Mouse (Mus musculus) cerebellum, adult (tissue): ENCODE measurements around the gene Gar1.

ENCODE experiments used
- ATAC-seq: cut with Nextera tagmentation; 2 replicates; pipeline ENCODE4 v1.9.2; 2017; ENCODE audit warnings: mild to moderate bottlenecking, moderate library complexity, mixed read lengths; ENCODE audit not compliant: insufficient number of reproducible peaks, low FRiP score, low TSS enrichment

The Gar1 gene

DNA sequence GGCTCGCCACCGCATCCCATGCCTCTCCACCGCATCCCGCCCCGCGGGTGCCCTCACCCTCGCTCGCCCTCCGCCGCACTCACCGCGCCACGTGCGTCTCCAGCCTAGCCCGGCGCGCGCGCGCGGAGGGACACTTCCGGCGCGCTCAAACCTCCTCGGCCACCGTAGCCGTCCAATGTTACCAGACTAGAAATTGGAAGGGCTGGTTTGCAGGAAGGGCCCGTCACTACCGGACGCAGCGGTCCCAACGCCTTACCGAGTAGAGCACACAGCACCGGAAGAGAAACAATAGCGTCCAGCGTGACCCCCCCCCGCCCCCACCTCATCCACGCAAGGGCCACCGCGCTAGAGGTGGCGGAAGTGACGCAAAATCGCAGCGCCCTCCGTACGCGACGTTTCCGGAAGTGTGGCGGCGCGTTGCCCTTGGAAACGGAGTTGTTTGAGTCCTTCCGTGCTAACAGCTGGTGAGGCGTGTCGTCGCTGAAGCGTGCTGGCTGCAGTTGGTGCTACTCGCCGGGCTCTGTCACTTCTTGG lies at the start of gene Gar1:
TSS of gene Gar1 (minus strand) at position 362 of the 534 bp plus-strand sequence.
- peak; percentile 91 for ATAC-seq

DNA sequence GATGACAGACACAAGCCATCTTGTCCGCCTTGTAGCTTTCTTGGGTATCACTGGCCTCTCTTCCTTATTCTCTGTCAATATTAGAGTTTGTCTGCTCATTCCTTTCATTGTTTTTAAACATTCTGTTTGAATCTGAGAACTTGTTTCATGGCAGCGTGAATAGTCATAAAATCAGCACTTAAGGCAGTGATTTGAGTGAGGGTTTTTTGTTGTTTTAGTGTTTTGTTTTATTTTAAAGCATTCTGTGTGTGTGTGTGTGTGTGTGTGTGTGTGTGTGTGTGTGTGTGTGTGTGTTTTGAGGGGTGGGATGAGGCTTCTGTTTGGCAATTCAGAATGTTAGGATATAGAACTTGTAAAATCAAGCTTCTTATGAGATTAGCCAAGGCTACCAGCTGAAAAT lies 48.7 kb upstream of the Gar1 start:
- no peak for ATAC-seq

DNA sequence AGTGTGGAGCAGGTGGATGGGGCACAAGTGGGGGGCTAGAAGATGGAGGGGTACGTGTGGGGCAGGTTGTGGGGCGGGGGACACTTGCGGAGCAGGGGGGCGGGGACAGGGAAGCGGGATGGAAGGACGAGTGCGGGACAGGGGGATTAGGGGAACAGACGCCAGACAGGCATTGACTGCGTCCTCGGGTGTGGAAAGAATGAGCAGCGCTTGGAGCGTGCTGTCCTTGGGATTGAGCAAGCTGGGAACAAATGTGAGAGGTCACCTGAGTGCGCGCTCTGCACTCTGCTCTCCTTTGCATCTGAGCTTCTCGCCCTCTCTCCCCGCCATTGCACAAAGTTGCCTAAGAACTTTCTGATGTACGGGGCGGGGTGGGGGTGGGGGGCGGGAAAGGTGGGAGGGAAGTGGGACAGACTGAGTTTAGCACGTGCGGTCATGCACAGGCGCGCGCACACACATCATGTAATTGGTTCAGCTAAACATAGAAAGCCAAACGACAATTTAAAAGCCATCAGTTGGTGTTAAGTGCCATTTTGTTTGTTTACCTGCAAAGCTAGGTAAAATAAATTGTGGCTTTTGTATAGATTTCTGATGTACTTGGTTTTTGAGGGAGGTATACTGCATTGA lies 48.0 kb upstream of the Gar1 start:
- ATAC-seq, result no peak

DNA sequence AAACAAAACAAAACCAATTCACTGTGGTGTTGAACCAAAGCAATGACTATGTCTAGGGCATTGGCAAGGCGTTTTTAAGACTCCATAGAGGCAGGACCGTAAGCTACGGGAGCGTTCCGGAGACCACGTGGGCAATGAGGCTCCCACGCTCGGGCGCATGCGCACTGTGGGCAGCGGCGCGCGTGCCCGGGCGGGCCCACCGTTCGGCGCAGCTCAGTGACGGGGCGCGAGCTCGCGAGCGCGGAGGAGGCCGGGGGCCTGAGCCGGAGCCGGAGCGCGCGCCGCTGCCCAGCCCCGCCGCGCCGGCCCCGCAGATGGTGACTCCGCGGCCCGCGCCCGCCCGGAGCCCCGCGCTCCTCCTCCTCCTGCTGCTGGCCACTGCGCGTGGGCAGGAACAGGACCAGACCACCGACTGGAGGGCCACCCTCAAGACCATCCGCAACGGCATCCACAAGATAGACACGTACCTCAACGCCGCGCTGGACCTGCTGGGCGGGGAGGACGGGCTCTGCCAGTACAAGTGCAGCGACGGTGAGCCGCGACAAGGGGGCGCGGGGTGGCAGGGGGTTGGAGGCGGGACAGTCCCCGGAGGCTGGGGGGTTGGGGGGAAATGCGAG lies 47.3 kb upstream of the Gar1 start, which contains the start of gene Pla2g12a:
TSS of gene Pla2g12a (plus strand) at position 202 of the 617 bp plus-strand sequence.
- ATAC-seq, result peak; percentile 86

DNA sequence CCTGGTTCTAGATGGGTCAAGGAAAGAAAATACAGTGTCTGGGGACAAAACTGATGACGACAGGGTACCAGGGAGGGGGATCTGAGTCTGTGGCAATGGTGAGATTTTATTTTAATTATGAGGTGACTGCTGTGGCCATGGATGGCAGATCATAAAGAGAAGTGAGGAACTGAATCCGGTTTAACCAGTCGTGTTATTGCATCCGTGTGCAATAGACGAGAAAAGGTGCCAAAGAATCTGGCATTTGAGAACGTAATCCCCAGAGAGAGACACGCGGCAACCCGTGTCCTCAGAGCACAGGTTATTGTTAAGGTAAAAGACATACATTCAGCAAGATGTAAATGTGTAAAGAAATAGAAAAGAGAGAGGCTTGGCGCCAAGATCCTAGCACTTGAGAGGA lies 46.1 kb upstream of the Gar1 start:
- ATAC-seq, result no peak

DNA sequence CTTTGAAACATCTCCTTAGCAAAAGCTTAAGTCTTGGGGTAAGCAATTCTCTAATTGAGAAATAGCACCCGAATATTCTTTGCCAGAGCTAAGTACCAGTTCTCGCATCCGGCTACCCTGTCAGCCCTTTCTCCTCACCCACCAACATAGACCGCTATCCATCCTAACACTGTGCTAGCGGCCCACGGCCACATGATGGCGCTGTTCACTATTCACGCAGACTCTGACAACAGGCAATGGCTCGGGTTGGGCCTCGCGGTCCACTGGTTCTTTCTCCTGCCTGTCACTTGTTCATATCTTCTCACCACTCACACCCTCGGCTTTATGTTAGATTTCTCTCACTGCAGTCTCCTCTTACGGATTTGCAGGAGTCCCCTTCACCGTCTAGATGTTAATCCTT lies 32.5 kb upstream of the Gar1 start:
- ATAC-seq, result no peak

DNA sequence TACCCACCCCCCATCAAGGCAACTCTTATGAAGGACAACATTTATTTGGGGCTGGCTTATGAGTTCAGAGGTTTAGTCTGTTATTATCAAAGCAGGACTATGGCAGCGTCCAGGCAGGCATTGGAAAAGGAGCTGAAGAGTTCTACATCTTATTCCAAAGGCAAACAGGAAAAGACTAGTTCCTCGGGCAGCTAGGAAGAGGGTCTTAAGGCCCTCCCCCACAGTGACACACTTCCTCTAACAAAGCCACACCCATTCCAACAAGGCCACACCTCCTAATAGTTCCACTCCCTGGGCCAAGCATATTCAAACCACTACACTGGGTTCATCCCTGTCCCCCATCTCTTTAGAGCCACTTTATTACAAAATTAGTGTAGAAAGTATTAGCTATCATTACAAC lies 31.4 kb upstream of the Gar1 start:
- ATAC-seq, result no peak

DNA sequence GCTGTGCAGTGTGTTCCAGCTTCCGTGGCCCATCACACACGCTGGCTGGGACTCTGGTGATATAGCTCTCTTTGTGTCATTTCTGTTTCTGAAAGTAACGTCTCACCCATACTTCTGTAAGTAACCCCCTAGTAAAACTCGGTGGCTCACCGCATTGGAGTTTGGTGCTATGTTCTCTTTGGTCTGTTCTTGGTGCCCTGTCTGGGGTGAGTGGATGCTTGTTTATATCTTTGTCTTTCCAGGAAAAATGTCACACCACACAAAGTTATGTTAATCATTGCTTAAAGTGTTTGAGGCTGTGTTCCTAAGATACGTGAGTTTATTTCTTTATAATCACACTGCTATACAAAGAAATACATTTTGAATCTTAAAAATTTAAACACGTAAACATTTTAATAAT lies 15.7 kb upstream of the Gar1 start:
- ATAC-seq, result no peak

DNA sequence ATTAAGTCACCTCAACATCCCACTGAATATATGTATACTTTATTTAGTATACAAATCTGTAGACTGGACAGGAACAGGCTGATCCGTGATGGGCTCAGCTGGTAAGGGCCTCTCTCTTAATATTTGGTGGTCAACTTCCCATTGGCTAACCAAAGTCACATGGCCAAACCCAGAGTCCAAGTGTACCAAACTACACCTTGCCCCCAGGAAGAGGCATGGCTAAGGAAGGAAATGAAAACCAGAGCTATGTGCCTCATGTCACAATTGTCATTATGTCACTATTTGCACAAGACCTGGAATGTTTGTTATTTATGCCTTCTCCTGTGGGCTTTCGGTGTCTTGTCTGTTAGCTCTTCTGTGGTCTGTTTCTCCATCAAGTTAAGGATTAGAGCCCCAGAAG lies 14.7 kb upstream of the Gar1 start:
- ATAC-seq, result no peak

DNA sequence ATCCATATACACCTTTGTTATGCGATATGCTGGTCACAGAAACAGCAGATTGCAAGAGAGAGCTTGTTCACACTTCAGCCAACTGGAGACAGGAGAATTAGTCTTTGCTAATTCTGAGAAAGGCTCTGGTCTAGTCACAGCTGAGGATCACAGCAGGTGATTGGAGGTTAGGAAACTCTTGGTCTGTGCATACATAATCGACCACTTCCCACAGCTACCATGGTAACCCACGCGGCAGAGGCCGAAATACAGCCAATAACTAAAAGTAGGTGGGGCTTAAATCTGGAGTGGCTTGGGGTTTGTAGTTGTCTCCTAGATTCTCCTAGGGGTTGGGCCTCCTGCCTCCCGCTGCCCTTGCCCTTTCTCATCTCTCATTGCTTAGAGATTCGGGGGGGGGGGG lies 6.8 kb upstream of the Gar1 start:
- ATAC-seq, result no peak

DNA sequence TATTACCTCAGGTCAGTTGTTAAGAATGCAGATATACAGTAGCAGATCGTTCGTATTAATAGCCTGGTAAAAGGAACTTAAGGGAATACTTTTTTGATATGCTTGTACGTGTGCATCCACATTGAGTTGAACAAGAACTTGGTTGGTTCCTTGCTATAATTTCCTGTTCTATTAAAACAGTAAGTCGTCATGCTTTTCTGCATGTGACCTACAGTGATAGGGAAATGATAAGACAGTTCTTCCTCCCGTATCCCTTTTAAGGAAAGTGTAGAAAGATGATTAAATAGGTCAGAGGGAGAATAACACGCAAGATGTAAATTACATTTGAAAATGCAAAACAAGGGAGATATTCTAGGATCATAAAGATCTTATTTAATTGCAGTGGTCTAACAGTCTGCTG lies 5.8 kb upstream of the Gar1 start:
- ATAC-seq, result no peak

DNA sequence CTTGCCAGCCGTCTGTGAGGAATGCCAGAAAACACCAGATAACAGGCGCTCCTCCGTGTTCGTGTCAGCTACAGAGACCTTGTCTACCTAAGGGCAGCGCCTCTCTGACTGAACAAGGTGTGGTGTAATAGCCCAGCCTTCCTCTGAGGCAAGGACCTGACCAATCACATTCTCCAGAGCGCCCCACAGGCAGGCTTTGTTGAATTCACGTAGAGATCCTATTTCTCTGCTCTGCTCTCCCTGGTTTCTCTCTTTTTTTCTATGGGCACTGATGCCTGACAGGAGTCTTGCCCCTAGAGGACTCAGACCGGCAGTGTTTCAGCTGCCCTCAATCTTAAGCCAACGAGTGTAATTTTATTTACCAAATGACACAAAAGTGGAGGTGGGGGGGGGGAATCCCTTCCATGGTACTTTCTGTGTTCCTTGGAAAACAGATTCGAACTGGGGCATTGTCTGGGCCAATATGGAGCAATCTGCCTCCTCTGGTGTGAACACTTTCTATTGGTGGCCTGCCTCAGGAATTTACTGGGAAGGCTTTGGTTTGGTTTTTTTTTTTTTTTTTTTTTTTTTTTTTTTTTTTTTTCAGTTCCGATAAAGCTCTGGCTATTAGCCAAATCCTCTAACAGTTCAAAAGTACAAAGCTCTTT lies 5.0 kb upstream of the Gar1 start:
- no peak for ATAC-seq

DNA sequence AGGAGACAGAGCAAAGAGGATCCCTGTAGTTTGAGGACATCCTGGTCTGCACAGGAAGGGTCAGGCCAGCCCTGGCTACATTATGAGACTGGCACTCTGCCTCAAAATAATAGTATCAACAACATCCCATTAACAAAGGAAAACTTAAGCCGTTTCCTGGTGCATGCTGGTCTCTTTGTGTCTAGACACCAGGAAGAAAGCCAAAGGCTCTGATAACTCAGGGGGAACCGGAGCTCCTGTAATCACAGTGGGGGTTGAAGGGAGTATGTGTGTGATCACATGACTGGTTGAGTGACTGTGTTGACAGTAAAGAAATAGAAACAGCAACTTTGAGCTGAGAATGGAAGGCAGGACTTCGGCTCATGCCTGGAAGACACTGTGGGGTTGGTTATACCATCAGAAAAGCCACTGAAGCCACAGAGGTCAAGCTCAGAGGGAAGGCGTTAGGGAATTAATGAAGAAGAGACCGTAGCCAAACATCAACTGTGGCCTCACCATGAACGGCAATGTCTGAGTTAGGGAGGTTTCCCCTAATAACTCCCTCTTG lies 4.3 kb upstream of the Gar1 start, which contains the start of gene Cfi:
TSS of gene Cfi (plus strand) at position 497 of the 547 bp plus-strand sequence.
- ATAC-seq, result no peak

DNA sequence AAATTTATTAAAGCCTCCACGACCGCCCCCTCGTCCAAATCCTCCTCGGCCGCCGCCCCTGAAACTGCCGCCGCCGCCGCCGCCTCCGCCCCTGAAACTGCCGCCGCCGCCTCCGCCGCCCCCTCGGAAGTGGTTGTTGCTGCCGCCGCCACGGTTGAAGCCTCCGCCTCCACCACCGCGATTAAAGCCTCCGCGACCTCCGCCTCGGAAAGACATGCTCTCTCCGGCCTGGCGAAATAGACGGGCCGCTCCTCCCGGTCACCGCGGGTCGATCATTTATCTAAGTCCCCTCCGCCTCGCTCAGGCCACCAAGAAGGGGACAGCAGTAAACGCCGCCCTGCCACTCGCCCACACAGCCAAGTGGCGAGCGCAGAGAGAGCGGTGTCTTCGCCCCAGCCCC lies 570 bp downstream of the Gar1 start:
- no peak for ATAC-seq

DNA sequence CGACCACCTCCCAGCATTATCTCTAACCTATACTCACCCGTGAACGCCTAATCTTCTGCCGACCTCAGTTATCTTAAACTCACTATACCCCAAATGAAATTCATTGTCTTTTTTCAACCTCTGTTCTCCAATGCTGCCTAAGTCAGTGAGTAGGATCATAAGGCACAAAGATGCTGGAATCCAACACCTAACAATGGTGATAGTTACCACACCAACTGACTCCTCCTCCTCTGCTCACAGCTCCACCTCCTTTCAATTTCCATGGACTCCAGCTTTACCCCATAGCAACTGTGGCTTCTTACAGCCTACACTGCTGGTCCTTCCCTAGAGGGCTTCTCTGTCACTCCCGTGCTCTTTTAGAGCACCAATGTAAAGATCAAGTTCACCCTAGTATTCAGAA lies 3.5 kb downstream of the Gar1 start:
- no peak for ATAC-seq

DNA sequence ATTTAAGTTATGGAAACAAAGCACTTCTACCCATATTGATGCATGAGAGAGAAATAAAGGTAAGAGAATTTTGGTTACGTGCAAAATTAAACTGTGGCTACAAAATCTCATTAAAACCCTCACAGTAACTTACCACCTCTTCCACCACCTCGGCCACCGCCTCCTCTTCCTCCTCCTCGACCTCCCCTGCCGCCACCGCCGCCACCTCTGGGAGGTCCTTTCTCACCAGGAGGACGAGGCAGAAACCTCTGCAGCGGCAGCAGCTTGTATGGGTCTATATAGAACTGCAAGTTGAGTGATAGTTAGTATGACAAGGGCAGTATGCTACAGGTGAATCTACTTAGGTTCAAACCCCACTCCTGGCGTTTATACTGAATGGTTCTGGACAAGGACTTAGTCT lies 4.5 kb downstream of the Gar1 start:
- ATAC-seq, result no peak

DNA sequence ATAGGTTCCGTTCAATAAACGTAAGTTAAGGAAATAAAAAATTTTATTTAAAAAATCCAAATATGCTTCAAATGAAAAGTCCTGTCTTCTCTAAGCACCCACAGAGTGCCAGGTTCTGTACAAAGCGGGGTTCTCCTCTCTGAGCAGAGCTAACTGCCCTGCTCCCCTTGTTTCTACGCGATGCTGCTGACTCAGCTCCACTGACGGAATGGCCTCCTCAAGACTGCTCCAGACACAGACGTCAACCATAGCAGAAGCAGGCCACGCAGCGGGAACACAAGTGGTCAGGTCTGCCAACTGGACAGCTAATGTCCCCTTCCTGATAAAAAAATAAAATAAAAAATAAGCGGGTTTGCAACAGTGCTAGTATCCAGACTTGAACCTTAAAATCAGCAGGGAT lies 6.3 kb downstream of the Gar1 start:
- no peak for ATAC-seq

DNA sequence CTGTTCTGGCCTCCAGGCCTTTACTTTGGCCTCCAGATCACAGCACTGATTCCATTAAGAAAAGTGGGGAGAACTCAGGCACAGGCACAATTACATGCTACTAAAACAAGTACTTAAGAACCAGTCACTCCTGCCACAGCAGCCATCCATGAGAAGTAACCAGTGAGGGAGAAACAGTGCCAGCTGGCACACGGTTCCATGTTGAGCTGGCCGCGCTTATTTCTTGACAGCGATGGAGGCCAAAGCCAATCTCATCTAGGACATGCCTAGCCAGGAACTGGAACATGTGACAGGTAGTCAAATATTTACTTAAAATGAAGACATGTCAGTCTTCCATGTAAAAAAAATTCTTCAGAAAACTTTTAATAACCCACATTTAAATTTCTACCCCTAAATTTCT lies 7.0 kb downstream of the Gar1 start:
- no peak for ATAC-seq

DNA sequence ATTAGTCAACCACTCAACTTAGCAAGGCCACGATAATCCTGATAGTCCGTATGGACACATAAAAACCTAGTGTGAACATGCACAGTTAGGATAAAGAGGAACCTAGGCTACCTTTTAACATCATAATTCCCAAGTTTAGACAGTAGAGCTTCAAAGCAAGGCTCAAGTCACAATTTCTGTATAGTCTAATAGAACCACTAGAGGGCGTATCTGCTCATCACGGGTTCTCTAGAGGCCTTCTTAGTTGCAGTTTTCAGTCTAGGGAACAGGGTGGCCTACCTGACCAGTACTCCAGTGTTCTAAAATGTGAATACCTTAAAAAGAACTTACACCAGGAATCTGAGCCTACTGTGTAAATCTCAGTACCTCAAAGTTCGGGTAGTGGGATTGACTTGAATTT lies 7.9 kb downstream of the Gar1 start:
- peak; percentile 73 for ATAC-seq

DNA sequence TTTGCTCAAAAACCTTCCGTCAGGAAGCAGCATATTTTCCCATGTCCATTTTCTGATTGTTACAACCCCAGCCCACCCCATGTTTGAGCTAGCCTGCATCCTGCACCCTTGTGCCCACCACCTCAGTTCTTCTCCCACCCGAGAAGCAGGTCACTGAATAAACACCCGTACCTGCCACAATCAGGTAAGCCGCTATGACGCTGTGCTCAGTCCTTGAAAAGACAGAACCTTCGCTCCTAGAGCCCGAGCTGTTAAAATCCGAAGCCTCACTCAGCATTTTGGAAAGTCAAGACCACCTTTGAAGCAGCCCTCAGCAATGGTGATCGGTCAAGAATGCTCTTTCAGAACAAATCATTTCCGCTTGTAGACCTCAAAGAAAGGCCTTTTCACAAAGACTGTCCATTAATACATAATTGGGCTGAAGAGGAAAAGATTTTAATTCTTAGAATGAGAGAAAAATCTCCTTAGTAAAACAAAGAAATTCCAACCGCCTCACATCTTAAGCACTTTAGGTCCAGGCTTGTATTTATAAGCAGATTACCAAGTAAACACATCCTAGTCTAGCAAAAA lies 8.9 kb downstream of the Gar1 start, which contains the start of gene Rrh:
TSS of gene Rrh (minus strand) at position 382 of the 570 bp plus-strand sequence.
- no peak for ATAC-seq

DNA sequence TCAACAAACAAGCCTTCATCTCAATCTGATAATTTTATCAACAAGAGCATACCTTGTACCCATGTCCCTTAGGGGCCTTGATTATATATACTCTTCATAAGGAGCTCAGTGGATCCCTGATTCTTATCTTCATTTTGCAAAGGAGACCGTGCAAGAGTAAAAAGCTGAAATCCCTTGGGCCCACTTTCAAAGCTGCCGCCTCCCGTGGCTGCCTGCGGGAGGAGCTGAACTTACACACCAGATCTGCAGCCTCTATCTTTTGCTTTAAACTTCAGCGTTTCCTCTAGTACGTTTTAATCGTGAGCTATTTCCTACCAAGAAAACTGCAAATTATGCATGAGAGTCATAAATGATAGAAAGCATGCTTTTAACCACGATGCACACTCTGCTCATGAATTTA lies 9.5 kb downstream of the Gar1 start:
- ATAC-seq, result no peak
